Mouse (Mus musculus) large intestine, adult 2 months (tissue): Measurements from ENCODE around the gene Sgsm1. TPM values are rescaled to one million over a fixed set of nuclear protein-coding genes. Genes with fewer than 3 reads are reported as not detected.
A peak's percentile ranks its signal among the peaks of the same experiment; 100 is the strongest.

ENCODE experiments used
- DNase-seq: peaks from one replicate; pipeline ENCODE4 v3.0.0-alpha.2; 2012; ENCODE audit warnings: low read depth, low spot score
- WGBS: fragments of 180-500 bp; shearing (Covaris S2); methylation state at CpG from one replicate; pipeline ENCODE4 v1.1.7; 2018; 5-methylcytosine and 5-hydroxymethylcytosine counted together
- polyA plus RNA-seq: library from polyadenylated mRNA; depleted of rRNA; stranded (reverse); fragments of >200 nt; gene quantifications from 2 replicates; pipeline ENCODE4 v1.2.3, GENCODE M21; 2012

Gene Sgsm1
- polyA plus RNA-seq, 1 experiment, result 7.1 TPM

GRCm38 (mm10) chr5:113329463-113329862, 18.9 kb upstream of the Sgsm1 start:
- 87% methylated on average over 8 of the region's 8 CpGs for WGBS
- DNase-seq, result no peak

GRCm38 (mm10) chr5:113323784-113324638, 13.4 kb upstream of the Sgsm1 start:
- WGBS, result 2% methylated on average over 38 of the region's 38 CpGs
- DNase-seq, result peak; percentile 25

GRCm38 (mm10) chr5:113313998-113314397, 3.4 kb upstream of the Sgsm1 start:
- no peak for DNase-seq
- 4% methylated on average over 24 of the region's 24 CpGs for WGBS

- no peak for DNase-seq
- WGBS, result 46% methylated on average over 22 of the region's 22 CpGs
These were observed 852 bp downstream of the Sgsm1 start for GRCm38 (mm10) chr5:113309491-113310376.

GRCm38 (mm10) chr5:113306750-113307477, 3.7 kb downstream of the Sgsm1 start:
- DNase-seq, result no peak
- WGBS, result 19% methylated on average over 25 of the region's 25 CpGs

GRCm38 (mm10) chr5:113304527-113304926, 6.1 kb downstream of the Sgsm1 start:
- DNase-seq, result no peak
- 83% methylated on average over 5 of the region's 5 CpGs for WGBS

GRCm38 (mm10) chr5:113301841-113302240, 8.7 kb downstream of the Sgsm1 start:
- WGBS, result 49% methylated on average over 13 of the region's 13 CpGs
- DNase-seq, result no peak

GRCm38 (mm10) chr5:113300148-113300889, 10.3 kb downstream of the Sgsm1 start:
- WGBS, result 36% methylated on average over 22 of the region's 22 CpGs
- no peak for DNase-seq

- no peak for DNase-seq
- WGBS, result 58% methylated on average over 9 of the region's 9 CpGs
These were observed 11.2 kb downstream of the Sgsm1 start for GRCm38 (mm10) chr5:113299433-113299832.

GRCm38 (mm10) chr5:113298826-113299225, 11.8 kb downstream of the Sgsm1 start:
- no peak for DNase-seq
- WGBS, result 56% methylated on average over 6 of the region's 6 CpGs

- no peak for DNase-seq
- 15% methylated on average over 12 of the region's 12 CpGs for WGBS
These were observed 12.5 kb downstream of the Sgsm1 start for GRCm38 (mm10) chr5:113298040-113298439.

- WGBS, result 12% methylated on average over 4 of the region's 4 CpGs
These were observed 14.8 kb downstream of the Sgsm1 start for GRCm38 (mm10) chr5:113295791-113296190.

GRCm38 (mm10) chr5:113294575-113294974, 16.0 kb downstream of the Sgsm1 start:
- no peak for DNase-seq
- WGBS, result 87% methylated on average over 5 of the region's 5 CpGs

More at GRCm38 (mm10) chr5:113295791-113296190, 14.8 kb downstream of the Sgsm1 start:
- peak; percentile 80 for DNase-seq

- 61% methylated on average over 4 of the region's 4 CpGs for WGBS
These were observed 17.1 kb downstream of the Sgsm1 start for GRCm38 (mm10) chr5:113293446-113293845.

GRCm38 (mm10) chr5:113292832-113293231, 17.8 kb downstream of the Sgsm1 start:
- WGBS, result 59% methylated on average over 8 of the region's 8 CpGs
- no peak for DNase-seq

More at GRCm38 (mm10) chr5:113293446-113293845, 17.1 kb downstream of the Sgsm1 start:
- DNase-seq, result no peak

- 16% methylated on average over 8 of the region's 8 CpGs for WGBS
- DNase-seq, result no peak
These were observed 18.4 kb downstream of the Sgsm1 start for GRCm38 (mm10) chr5:113292179-113292578.

- DNase-seq, result no peak
- 85% methylated on average over 4 of the region's 4 CpGs for WGBS
These were observed 19.5 kb downstream of the Sgsm1 start for GRCm38 (mm10) chr5:113291125-113291524.

- WGBS, result 45% methylated on average over 14 of the region's 14 CpGs
- no peak for DNase-seq
These were observed 20.4 kb downstream of the Sgsm1 start for GRCm38 (mm10) chr5:113290149-113290548.

GRCm38 (mm10) chr5:113288490-113288889, 22.1 kb downstream of the Sgsm1 start:
- DNase-seq, result no peak
- WGBS, result 52% methylated on average over 13 of the region's 13 CpGs
